Mouse (Mus musculus): Measurements from ENCODE around the gene 3830417A13Rik.

- TF ChIP-seq POLR2A (IDR thresholded peaks at IDR 0.05; ENCODE audit: control insufficient read depth, extremely low read depth, insufficient read depth, low read length, poor library complexity) = no peak
- TF ChIP-seq CTCF (IDR thresholded peaks at IDR 0.05; ENCODE audit: borderline replicate concordance, control insufficient read depth, extremely low read depth, insufficient read depth, low read length, poor library complexity) = no peak
Observed at GRCm38 (mm10) chrX:64173248-64173647, at the start of gene 3830417A13Rik.
